Mouse (Mus musculus) embryonic facial prominence, embryonic 15.5 days (tissue): Measurements from ENCODE around the gene Fgf5. TPM values are rescaled to one million over a fixed set of nuclear protein-coding genes. Genes with fewer than 3 reads are reported as not detected.
A peak's percentile ranks its signal among the peaks of the same experiment; 100 is the strongest.

Experiments
- ATAC-seq: fragments of 200-750 bp; cut with Nextera tagmentation; 2 replicates; pipeline ENCODE4 v1.8.0; 2017; ENCODE audit warnings: low read depth, moderate TSS enrichment; ENCODE audit not compliant: insufficient number of reproducible peaks, low FRiP score, low TSS enrichment
- H3K27ac ChIP-seq: fragments of 300-500 bp; sonication (generic); replicated peaks from 2 replicates; pipeline ENCODE4 v1.5.1; 2015; ENCODE audit warnings: mild to moderate bottlenecking, inconsistent platforms
- H3K27me3 ChIP-seq: fragments of 300-500 bp; sonication (generic); 2 replicates; pipeline ENCODE4 v1.6.1; 2015; ENCODE audit warnings: inconsistent platforms
- H3K36me3 ChIP-seq: fragments of 300-500 bp; sonication (generic); 2 replicates; pipeline ENCODE4 v1.6.1; 2015; ENCODE audit warnings: mild to moderate bottlenecking, inconsistent platforms
- H3K4me1 ChIP-seq: fragments of 300-500 bp; sonication (generic); 2 replicates; pipeline ENCODE4 v1.6.1; 2015; ENCODE audit warnings: inconsistent platforms
- H3K4me2 ChIP-seq: fragments of 300-500 bp; sonication (generic); replicated peaks from 2 replicates; pipeline ENCODE4 v1.6.1; 2015; ENCODE audit warnings: mild to moderate bottlenecking, inconsistent platforms
- H3K4me3 ChIP-seq: fragments of 300-500 bp; sonication (generic); replicated peaks from 2 replicates; pipeline ENCODE4 v1.5.1; 2015; ENCODE audit warnings: mild to moderate bottlenecking, inconsistent platforms
- H3K9ac ChIP-seq: fragments of 300-500 bp; sonication (generic); 2 replicates; pipeline ENCODE4 v1.6.1; 2015; ENCODE audit warnings: inconsistent platforms
- H3K9me3 ChIP-seq: fragments of 300-500 bp; sonication (generic); replicated peaks from 2 replicates; pipeline ENCODE4 v1.6.1; 2016; ENCODE audit warnings: inconsistent platforms
- WGBS: fragments of 180-500 bp; shearing (Covaris S2); methylation state at CpG from one replicate; pipeline ENCODE4 v1.1.7; 2015; 5-methylcytosine and 5-hydroxymethylcytosine counted together
- polyA plus RNA-seq: library from polyadenylated mRNA; unstranded; fragments of >200 nt; fragmentation: Nextera tagmentation; extraction: Ambion mirVana; gene quantifications from 2 replicates; pipeline ENCODE4 v1.2.1, GENCODE M21; 2015

Fgf5 gene
- 1.1 and 1.7 TPM in 2 replicates for polyA plus RNA-seq

GRCm38 (mm10) chr5:98253838-98254821, at the start of gene Fgf5:
Gene Fgf5, plus strand, starts transcription at chr5:98254184.
- under 1% methylated on average over 79 of the region's 80 CpGs for WGBS
- Histone ChIP-seq H3K36me3 (no peaks in the 10 kb centered on the region), H3K9me3 (no peaks in the 10 kb centered on the region), H3K27me3 (peaks cover 64% of the 10 kb centered on the region), H3K4me3 (peak within 1 kb of the TSS; percentile 57), H3K9ac (peak within 1 kb of the TSS; percentile 21; the same call in 1 of the 2 replicates), H3K27ac (no peak within 1 kb of the TSS), H3K4me2 (peak within 1 kb of the TSS; percentile 100), H3K4me1 (peaks cover 16% of the 10 kb centered on the region)
- peak; percentile 81 for ATAC-seq

- Histone ChIP-seq H3K9ac (no peak overlapping the region), H3K27me3 (no peaks in the 10 kb centered on the region), H3K27ac (no peak overlapping the region), H3K9me3 (no peaks in the 10 kb centered on the region), H3K4me2 (no peak overlapping the region), H3K4me3 (no peak overlapping the region), H3K36me3 (no peaks in the 10 kb centered on the region), H3K4me1 (no peaks in the 10 kb centered on the region)
- no peak for ATAC-seq
- WGBS: 62% methylated on average over 4 of the region's 4 CpGs
Measured at GRCm38 (mm10) chr5:98212501-98212900, 41.5 kb upstream of the Fgf5 start.

- WGBS: 61% methylated on average over 4 of the region's 4 CpGs
- no peak overlapping the region for H3K9ac ChIP-seq
- H3K36me3 ChIP-seq: no peaks in the 10 kb centered on the region
- H3K4me3 ChIP-seq: no peak overlapping the region
- no peak overlapping the region for H3K27ac ChIP-seq
- no peaks in the 10 kb centered on the region for H3K4me1 ChIP-seq
- no peak overlapping the region for H3K4me2 ChIP-seq
- H3K27me3 ChIP-seq: no peaks in the 10 kb centered on the region
- H3K9me3 ChIP-seq: no peaks in the 10 kb centered on the region
- no peak for ATAC-seq
Measured at GRCm38 (mm10) chr5:98221956-98222355, 32.0 kb upstream of the Fgf5 start.

- no peak overlapping the region for H3K27ac ChIP-seq
- H3K36me3 ChIP-seq: no peaks in the 10 kb centered on the region
- ATAC-seq: no peak
- 75% methylated on average over 2 of the region's 2 CpGs for WGBS
- H3K4me1 ChIP-seq: no peaks in the 10 kb centered on the region
- no peak overlapping the region for H3K4me2 ChIP-seq
- H3K9me3 ChIP-seq: no peaks in the 10 kb centered on the region
- H3K9ac ChIP-seq: no peak overlapping the region
- no peak overlapping the region for H3K4me3 ChIP-seq
- H3K27me3 ChIP-seq: no peaks in the 10 kb centered on the region; the same call in 1 of the 2 replicates
Measured at GRCm38 (mm10) chr5:98226710-98227109, 27.3 kb upstream of the Fgf5 start.

GRCm38 (mm10) chr5:98229456-98229855, 24.5 kb upstream of the Fgf5 start:
- Histone ChIP-seq H3K9me3 (no peaks in the 10 kb centered on the region), H3K4me2 (no peak overlapping the region), H3K9ac (no peak overlapping the region), H3K4me1 (no peaks in the 10 kb centered on the region), H3K27ac (no peak overlapping the region), H3K4me3 (no peak overlapping the region), H3K27me3 (no peaks in the 10 kb centered on the region; the same call in 1 of the 2 replicates), H3K36me3 (no peaks in the 10 kb centered on the region)
- WGBS: 79% methylated on average over 6 of the region's 6 CpGs
- no peak for ATAC-seq

- no peaks in the 10 kb centered on the region for H3K9me3 ChIP-seq
- no peaks in the 10 kb centered on the region for H3K36me3 ChIP-seq
- H3K4me1 ChIP-seq: no peaks in the 10 kb centered on the region
- H3K9ac ChIP-seq: no peak overlapping the region
- WGBS: 71% methylated on average over 6 of the region's 6 CpGs
- ATAC-seq: no peak
- H3K27me3 ChIP-seq: no peaks in the 10 kb centered on the region
- H3K27ac ChIP-seq: no peak overlapping the region
- no peak overlapping the region for H3K4me2 ChIP-seq
- H3K4me3 ChIP-seq: no peak overlapping the region
Measured at GRCm38 (mm10) chr5:98238466-98238865, 15.5 kb upstream of the Fgf5 start.

- WGBS: 94% methylated on average over 12 of the region's 12 CpGs
- Histone ChIP-seq H3K4me1 (no peaks in the 10 kb centered on the region), H3K27me3 (no peaks in the 10 kb centered on the region; the same call in 1 of the 2 replicates), H3K9me3 (no peaks in the 10 kb centered on the region), H3K4me3 (no peak overlapping the region), H3K9ac (no peak overlapping the region), H3K36me3 (no peaks in the 10 kb centered on the region), H3K4me2 (no peak overlapping the region), H3K27ac (no peak overlapping the region)
- ATAC-seq: no peak
Measured at GRCm38 (mm10) chr5:98241322-98241829, 12.6 kb upstream of the Fgf5 start.

- ATAC-seq: no peak
- Histone ChIP-seq H3K4me1 (no peaks in the 10 kb centered on the region), H3K36me3 (no peaks in the 10 kb centered on the region), H3K27ac (no peak overlapping the region), H3K4me3 (no peak overlapping the region), H3K9me3 (no peaks in the 10 kb centered on the region), H3K9ac (no peak overlapping the region), H3K4me2 (no peak overlapping the region), H3K27me3 (peaks cover 3% of the 10 kb centered on the region; the same call in 1 of the 2 replicates)
- whole genome bisulfite sequencing: 65% methylated on average over 8 of the region's 8 CpGs
Measured at GRCm38 (mm10) chr5:98245303-98245702, 8.7 kb upstream of the Fgf5 start.

- Histone ChIP-seq H3K36me3 (no peaks in the 10 kb centered on the region), H3K4me2 (no peak overlapping the region), H3K4me1 (no peaks in the 10 kb centered on the region), H3K27ac (no peak overlapping the region), H3K9me3 (no peaks in the 10 kb centered on the region), H3K9ac (no peak overlapping the region), H3K27me3 (peaks cover 3% of the 10 kb centered on the region; the same call in 1 of the 2 replicates), H3K4me3 (no peak overlapping the region)
- 35% methylated on average over 4 of the region's 4 CpGs for WGBS
- ATAC-seq: no peak
Measured at GRCm38 (mm10) chr5:98245976-98246375, 8.0 kb upstream of the Fgf5 start.

- no peak for ATAC-seq
- WGBS: 64% methylated on average over 7 of the region's 7 CpGs
- H3K4me2 ChIP-seq: no peak overlapping the region
Measured at GRCm38 (mm10) chr5:98246826-98247225, 7.2 kb upstream of the Fgf5 start.

GRCm38 (mm10) chr5:98247516-98247915, 6.5 kb upstream of the Fgf5 start:
- no peaks in the 10 kb centered on the region for H3K36me3 ChIP-seq
- H3K4me1 ChIP-seq: no peaks in the 10 kb centered on the region
- H3K9ac ChIP-seq: no peak overlapping the region
- H3K4me3 ChIP-seq: no peak overlapping the region
- no peak for ATAC-seq
- no peak overlapping the region for H3K4me2 ChIP-seq
- H3K27ac ChIP-seq: no peak overlapping the region
- peaks cover 12% of the 10 kb centered on the region for H3K27me3 ChIP-seq
- no peaks in the 10 kb centered on the region for H3K9me3 ChIP-seq
- 44% methylated on average over 2 of the region's 2 CpGs for WGBS

More at GRCm38 (mm10) chr5:98246826-98247225, 7.2 kb upstream of the Fgf5 start:
- Histone ChIP-seq H3K36me3 (no peaks in the 10 kb centered on the region), H3K4me1 (no peaks in the 10 kb centered on the region), H3K27me3 (peaks cover 8% of the 10 kb centered on the region; the same call in 1 of the 2 replicates), H3K9me3 (no peaks in the 10 kb centered on the region), H3K4me3 (no peak overlapping the region), H3K9ac (no peak overlapping the region), H3K27ac (no peak overlapping the region)
